Mouse (Mus musculus): ENCODE data around the gene Brix1. TPM values are rescaled to one million over a fixed set of nuclear protein-coding genes. Genes with fewer than 3 reads are reported as not detected.

Gene Brix1
- total RNA-seq, 2 experiments from 2014 or later: 18.9 to 24.2 TPM

GRCm38 (mm10) chr15:10468761-10469160 lies 17.0 kb downstream of the Brix1 start:
- intact Hi-C loops (cut with DNase I): loop anchor here (10.0 kb wide), 1 partner anchor 1014 kb away; no protein-coding TSS in a partner anchor

GRCm38 (mm10) chr15:10464678-10465077 lies 21.1 kb downstream of the Brix1 start:
- intact Hi-C loops (cut with DNase I): loop anchor here (10.0 kb wide), 1 partner anchor 1010 kb away; no protein-coding TSS in a partner anchor
- no peak for DNase-seq (ENCODE audit: low spot score in 2 of 2)

More at GRCm38 (mm10) chr15:10468761-10469160, 17.0 kb downstream of the Brix1 start:
- DNase-seq (ENCODE audit: low spot score in 2 of 2): no peak

- intact Hi-C loops (cut with DNase I): loop anchor here (10.0 kb wide), 1 partner anchor 1009 kb away; no protein-coding TSS in a partner anchor
- DNase-seq (ENCODE audit: low spot score in 2 of 2): no peak
Measured at GRCm38 (mm10) chr15:10463555-10463954, 22.2 kb downstream of the Brix1 start.

GRCm38 (mm10) chr15:10460986-10461385 lies 24.8 kb downstream of the Brix1 start:
- DNase-seq (ENCODE audit: low spot score in 2 of 2): no peak
- intact Hi-C loops (cut with DNase I): loop anchor here (10.0 kb wide), 1 partner anchor 1006 kb away; no protein-coding TSS in a partner anchor

DNA sequence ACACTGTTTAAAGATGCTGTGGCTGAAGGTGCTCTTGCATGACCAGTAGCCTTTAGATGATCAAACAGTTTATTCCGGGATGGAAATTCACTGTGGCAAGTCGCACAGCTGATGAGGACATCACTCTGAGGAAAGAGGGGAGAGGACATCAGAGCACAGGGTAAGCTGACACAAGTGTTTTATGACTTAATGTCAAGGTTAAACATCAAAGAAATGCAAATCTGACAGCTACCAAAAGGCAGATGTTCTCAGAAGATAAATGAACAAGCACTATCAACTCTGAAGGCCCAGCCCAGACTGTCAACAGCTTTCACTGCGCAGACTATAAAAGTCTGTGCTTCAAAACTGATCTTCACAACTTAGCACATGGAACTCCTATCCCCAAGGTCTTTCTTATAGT lies 38.6 kb downstream of the Brix1 start:
- no peak for DNase-seq (ENCODE audit: low spot score in 2 of 2)
- intact Hi-C loops (cut with DNase I): no loop called here

GRCm38 (mm10) chr15:10442275-10442674 lies 43.5 kb downstream of the Brix1 start:
- intact Hi-C loops (cut with DNase I): no loop called here
- no peak for DNase-seq (ENCODE audit: low spot score in 2 of 2)

- intact Hi-C loops (cut with DNase I): no loop called here
- no peak for DNase-seq (ENCODE audit: low spot score in 2 of 2)
Measured at GRCm38 (mm10) chr15:10441493-10441892, 44.3 kb downstream of the Brix1 start.

DNA sequence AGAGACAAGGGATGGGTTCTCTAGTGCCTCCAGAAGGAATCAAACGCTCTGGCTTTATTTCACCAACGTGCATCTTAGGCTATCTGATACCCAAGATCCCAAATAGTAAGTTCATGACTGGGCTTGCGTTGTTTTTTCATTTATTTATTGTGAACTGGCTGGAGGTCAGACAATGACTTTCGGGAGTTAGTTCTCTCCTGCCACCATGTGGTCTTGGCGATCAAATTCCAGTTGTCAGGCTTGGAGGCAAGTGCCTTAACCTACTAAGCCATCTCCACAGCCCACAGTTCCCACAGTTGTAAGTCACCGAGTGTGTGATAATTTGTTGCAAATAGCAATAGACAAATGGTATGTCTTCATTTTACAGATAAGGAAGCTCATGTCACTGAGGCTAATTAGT lies 45.8 kb downstream of the Brix1 start:
- DNase-seq (ENCODE audit: low spot score in 2 of 2): no peak
- intact Hi-C loops (cut with DNase I): no loop called here

GRCm38 (mm10) chr15:10436893-10437292 lies 48.9 kb downstream of the Brix1 start:
- intact Hi-C loops (cut with DNase I): no loop called here
- no peak for DNase-seq (ENCODE audit: low spot score in 2 of 2)

DNA sequence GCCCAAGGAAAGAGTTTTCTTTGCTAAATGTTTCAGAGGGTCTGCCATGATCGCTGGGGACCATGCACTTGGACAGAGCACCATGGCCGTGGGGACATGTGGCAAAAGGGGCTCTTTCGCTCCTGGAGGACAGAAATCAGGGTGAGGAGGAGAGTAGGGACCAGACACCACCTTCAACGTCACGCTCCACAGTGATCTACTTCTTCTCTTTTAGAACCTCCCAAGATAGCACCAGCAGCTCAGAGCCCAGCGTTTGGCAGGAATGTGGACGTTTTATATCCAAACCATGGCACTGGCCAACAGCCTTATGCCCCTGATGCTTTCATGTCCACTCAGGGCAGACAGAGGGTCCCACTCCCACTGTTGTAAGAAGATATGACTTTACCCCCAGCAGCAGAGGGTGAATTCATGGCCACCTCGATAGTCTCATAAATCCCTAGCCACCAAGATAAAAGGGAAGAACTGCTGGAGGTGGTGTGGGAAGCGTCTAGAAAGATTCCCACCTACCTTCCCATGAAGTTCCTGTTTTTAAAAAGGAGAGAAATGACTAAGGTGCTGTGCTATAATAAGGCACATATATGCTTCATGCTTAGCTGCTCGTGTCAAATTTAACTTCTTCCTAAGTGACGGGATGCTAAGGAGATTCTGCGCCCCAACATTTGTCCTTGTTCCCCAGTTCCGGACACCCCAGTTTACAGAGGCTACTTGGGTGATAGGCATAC lies 59.0 kb downstream of the Brix1 start:
- intact Hi-C loops (cut with DNase I): no loop called here
- DNase-seq (ENCODE audit: low spot score in 2 of 2): peak in 1 of 2 experiments; percentile 12

DNA sequence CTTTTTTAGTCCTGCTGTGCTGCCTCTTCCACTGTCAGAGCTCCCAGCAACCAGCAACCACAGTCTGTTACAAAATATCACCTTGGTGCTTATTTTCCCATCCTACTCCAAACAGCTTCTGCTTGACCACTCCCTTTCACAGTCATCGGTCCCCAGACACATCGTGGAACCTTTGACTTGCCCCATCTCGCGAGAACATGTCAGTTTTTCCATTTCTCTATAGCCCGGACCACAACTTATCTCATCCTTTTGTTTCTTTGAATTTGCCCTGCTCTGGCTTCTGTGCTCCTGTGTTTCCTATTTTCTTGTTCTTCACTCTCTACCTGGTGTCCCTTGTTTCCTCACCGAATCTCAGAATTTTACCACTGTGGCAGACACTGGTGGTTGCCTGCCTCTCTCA lies 59.6 kb downstream of the Brix1 start:
- no peak for DNase-seq (ENCODE audit: low spot score in 2 of 2)
- intact Hi-C loops (cut with DNase I): no loop called here

Other genes with a start within 250 kb of the Brix1 start
- gene Gm21973, start 160.6 kb downstream of the Brix1 start, total RNA-seq (2021): not detected
- not detected for gene Agxt2, start 127.4 kb downstream of the Brix1 start, total RNA-seq (2021)
- 10 to 100 TPM; 13.7 to 15.6 TPM for gene Dnajc21, start 15.4 kb downstream of the Brix1 start, total RNA-seq (2021)
- 10 to 100 TPM; 12.2 to 14.7 TPM for gene Rad1, start 71 bp upstream of the Brix1 start, total RNA-seq (2021)
- gene Ttc23l, start 72.7 kb upstream of the Brix1 start, total RNA-seq (2021): not detected
- gene Rai14, start 228.7 kb upstream of the Brix1 start, total RNA-seq (2021): 10 to 100 TPM; 10.4 to 11.4 TPM

Data from left cerebral cortex, postnatal 14 days (tissue).